Mouse (Mus musculus) pancreas, adult 10 weeks (tissue): ENCODE data around the gene Hmcn1. TPM values are rescaled to one million over a fixed set of nuclear protein-coding genes. Genes with fewer than 3 reads are reported as not detected.

Source experiments
- polyA plus RNA-seq: library from polyadenylated mRNA; stranded (reverse); fragments of 350-450 nt; fragmentation: Illumina TruSeq; extraction: RNeasy Lipid Tissue Mini Kit (QIAGEN cat#74804); gene quantifications from one replicate; pipeline ENCODE4 v1.2.3, GENCODE M21; 2015; ENCODE audit warnings: low read depth, low replicate concordance; ENCODE audit not compliant: insufficient read depth

Gene Hmcn1
- 1.3 TPM for polyA plus RNA-seq

DNA sequence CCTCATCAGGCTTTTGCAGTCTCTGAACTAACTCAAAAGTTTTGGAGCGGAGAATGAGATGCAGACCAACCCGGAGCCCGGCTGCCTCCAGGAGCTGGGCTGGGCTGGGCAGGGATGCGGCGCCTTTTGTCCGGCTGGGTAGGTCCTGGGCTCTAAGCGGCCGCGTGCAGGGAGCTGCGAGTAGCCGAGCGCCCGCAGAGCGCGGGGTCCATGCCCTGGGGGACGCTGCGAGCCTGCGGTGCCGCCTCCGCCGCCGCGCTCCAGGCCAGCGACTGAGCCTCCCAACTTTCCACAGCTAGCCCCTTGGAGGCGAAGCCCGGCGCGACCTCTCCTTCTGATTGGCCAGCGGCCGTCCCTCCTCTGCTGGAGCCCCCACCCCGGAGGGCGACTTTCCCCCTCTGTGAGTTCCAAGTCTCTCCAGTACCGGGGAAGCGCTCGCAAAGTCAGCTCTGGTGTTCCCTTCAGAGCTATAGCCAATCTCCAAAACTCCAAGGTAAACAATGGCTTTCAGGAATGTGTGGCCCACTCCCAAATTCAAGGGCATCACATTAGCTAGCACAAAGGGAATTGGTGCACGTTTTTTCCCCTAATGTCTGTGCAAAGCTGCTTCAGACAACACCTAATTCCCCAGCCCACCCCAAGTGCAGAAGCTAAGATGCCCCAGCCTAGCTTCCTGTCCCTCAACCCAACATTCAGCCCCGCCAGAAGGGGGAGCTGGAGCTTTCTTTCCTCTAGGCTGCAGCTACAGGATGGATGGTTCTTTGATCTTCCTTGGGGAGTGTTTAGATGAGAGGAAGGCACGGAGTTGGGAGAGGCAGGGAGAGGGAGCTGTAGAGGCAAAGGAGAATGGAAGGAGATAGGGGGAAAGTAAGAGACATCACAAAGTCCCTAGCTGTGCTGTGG, at the start of gene Hmcn1:
Gene Hmcn1 (minus strand): TSS at position 274 of the 903 bp plus-strand sequence.

Other genes with a start within 250 kb of the Hmcn1 start
- not detected for gene Gm47985, start 189.1 kb upstream of the Hmcn1 start, polyA plus RNA-seq
- gene Gm8947, start 198.9 kb upstream of the Hmcn1 start, polyA plus RNA-seq = not detected
- not detected for gene Gm47995, start 205.0 kb upstream of the Hmcn1 start, polyA plus RNA-seq
- not detected for gene 3110040M04Rik, start 210.7 kb upstream of the Hmcn1 start, polyA plus RNA-seq
- not detected for gene Gm47996, start 216.7 kb upstream of the Hmcn1 start, polyA plus RNA-seq